Mouse (Mus musculus) c-Kit-positive CD71-positive TER-119-positive erythroid progenitor cells, embryonic 14.5 days (primary cell): ENCODE results near the gene Slc11a1.
"Not testable (repeated sequence)": the region's sequence is repeated elsewhere in the genome, so short reads cannot be mapped to it uniquely, and the experiment has no call there.

Experiments used
- DNase-seq: peaks from one replicate; pipeline ENCODE4 v3.0.0-alpha.2; 2013; ENCODE audit warnings: low spot score

The Slc11a1 gene

GRCm38 (mm10) chr1:74374980-74375379 lies at the start of gene Slc11a1:
TSS of gene Slc11a1 (plus strand) at chr1:74375195.
- no peak for DNase-seq

GRCm38 (mm10) chr1:74326916-74327315 lies 48.1 kb upstream of the Slc11a1 start:
- DNase-seq, result not testable (repeated sequence)

GRCm38 (mm10) chr1:74329899-74330431 lies 45.0 kb upstream of the Slc11a1 start:
- no peak for DNase-seq

- peak; percentile 34 for DNase-seq
Observed at GRCm38 (mm10) chr1:74331046-74331681, 43.8 kb upstream of the Slc11a1 start.

GRCm38 (mm10) chr1:74332241-74332763 lies 42.7 kb upstream of the Slc11a1 start:
- DNase-seq, result peak; percentile 94

GRCm38 (mm10) chr1:74332930-74333329 lies 42.1 kb upstream of the Slc11a1 start:
- DNase-seq, result no peak

- DNase-seq, result no peak
Observed at GRCm38 (mm10) chr1:74334607-74335006, 40.4 kb upstream of the Slc11a1 start.

GRCm38 (mm10) chr1:74335033-74335432 lies 40.0 kb upstream of the Slc11a1 start:
- no peak for DNase-seq

- no peak for DNase-seq
Observed at GRCm38 (mm10) chr1:74335436-74336170, 39.4 kb upstream of the Slc11a1 start.

GRCm38 (mm10) chr1:74337241-74337771 lies 37.7 kb upstream of the Slc11a1 start:
- DNase-seq, result no peak

GRCm38 (mm10) chr1:74338013-74338412 lies 37.0 kb upstream of the Slc11a1 start:
- no peak for DNase-seq

GRCm38 (mm10) chr1:74338626-74339025 lies 36.4 kb upstream of the Slc11a1 start:
- no peak for DNase-seq

- DNase-seq, result no peak
Observed at GRCm38 (mm10) chr1:74339917-74340316, 35.1 kb upstream of the Slc11a1 start.

- no peak for DNase-seq
Observed at GRCm38 (mm10) chr1:74340361-74340764, 34.6 kb upstream of the Slc11a1 start.

- not testable (repeated sequence) for DNase-seq
Observed at GRCm38 (mm10) chr1:74340992-74341391, 34.0 kb upstream of the Slc11a1 start.

- no peak for DNase-seq
Observed at GRCm38 (mm10) chr1:74341898-74342297, 33.1 kb upstream of the Slc11a1 start.

- DNase-seq, result no peak
Observed at GRCm38 (mm10) chr1:74342308-74342707, 32.7 kb upstream of the Slc11a1 start.

- DNase-seq, result no peak
Observed at GRCm38 (mm10) chr1:74343161-74343560, 31.8 kb upstream of the Slc11a1 start.

- DNase-seq, result no peak
Observed at GRCm38 (mm10) chr1:74344163-74344916, 30.7 kb upstream of the Slc11a1 start.

- no peak for DNase-seq
Observed at GRCm38 (mm10) chr1:74351185-74351769, 23.7 kb upstream of the Slc11a1 start.

- DNase-seq, result no peak
Observed at GRCm38 (mm10) chr1:74352532-74353096, 22.4 kb upstream of the Slc11a1 start.
